Mouse (Mus musculus) cerebellum, adult 18-20 months (tissue): ENCODE data around the gene Agap3.

Experiments used
- DNase-seq, 2 experiments: peaks; one replicate each; pipeline ENCODE4 v3.0.0; 2021

Gene Agap3

DNA sequence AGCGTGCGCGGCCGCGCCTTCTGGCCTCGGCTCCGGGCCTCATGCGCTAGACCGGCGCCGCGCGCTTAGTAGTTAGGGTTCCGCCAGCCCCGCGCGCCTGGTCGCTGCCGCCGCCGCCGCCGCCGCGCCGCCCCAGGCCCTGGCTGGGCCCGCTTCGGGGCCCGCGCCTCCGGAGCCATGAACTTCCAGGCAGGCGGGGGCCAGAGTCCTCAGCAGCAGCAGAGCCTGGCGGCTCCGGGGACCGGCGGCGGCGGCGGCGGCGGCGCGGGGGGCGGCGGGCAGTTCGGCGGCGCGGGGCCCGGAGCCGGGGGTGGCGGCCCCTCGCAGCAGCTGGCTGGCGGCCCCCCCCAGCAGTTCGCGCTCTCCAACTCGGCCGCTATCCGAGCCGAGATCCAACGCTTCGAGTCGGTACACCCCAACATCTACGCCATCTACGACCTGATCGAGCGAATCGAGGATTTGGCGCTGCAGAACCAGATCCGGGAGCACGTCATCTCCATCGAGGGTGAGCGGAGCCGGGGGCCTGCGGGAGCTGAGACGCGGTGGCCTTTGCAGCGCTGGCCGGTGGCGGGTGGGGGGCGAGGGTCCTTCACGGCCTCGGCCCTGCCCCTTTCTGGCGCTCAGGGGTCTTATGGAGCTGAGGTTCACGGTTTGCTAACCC lies at the start of gene Agap3:
Gene Agap3, plus strand, starts transcription at position 148 of the 661 bp plus-strand sequence.
- peak; percentile 52 to 60 for DNase-seq

DNA sequence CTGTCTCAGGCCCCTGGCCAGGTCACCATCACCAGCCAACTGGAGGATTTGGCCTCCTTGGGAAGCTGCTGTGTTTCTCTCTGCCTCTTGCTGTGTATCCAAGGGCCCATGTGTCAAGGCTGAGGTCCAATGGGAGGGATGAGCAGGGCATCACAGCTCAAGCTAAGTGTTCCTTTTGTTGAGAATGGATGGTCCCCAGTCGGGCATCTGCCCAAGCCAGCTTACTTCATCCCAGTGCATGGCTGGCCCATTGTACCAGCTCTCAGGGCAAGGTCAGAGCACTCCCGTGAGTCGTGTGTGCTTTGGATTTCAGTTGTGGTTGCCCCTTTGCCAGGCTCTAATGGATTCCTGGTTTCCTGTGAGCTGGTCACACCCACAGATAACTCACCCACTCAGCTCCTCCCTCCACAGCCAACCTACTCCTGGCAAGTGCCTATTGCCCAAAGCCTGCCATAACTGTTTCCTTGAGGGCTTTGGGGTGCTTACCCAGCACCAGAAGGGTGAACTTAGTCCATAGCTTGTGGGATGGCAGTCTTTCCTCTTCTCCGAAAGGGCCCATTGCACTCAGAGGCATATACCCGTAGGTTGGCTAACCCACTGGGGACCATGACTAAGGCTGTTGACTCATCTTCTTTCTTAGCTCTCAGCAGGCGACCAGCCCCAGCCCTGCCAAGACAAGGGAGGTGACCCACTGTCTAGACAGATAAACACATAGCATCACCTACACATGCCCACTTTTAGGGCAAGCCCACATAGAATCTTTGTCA lies 47.2 kb upstream of the Agap3 start:
- DNase-seq, result no peak

DNA sequence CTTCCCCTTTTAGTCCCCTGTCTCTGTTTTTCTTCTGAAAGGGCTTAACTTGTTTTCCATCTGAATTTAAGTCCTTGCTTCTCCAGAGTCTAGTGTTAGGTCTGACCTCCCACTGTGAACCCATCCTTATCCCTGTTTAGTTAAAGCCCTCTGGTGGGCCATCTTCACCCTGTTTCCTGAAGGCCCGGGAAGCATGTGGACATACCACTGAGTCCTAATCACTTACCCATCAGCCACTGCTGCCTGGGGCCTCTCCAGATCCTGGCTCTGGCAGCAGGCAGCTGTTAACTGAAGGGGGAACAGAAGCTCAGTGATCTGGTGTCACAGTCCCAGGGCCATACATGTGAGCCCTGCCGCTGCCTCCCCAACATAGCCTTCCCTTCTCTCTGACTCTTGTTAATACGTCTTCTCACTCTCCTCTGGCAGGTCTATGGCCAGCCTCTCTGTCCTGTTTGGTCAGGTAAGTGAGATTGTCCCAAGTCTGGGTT lies 46.5 kb upstream of the Agap3 start:
- DNase-seq, result no peak

DNA sequence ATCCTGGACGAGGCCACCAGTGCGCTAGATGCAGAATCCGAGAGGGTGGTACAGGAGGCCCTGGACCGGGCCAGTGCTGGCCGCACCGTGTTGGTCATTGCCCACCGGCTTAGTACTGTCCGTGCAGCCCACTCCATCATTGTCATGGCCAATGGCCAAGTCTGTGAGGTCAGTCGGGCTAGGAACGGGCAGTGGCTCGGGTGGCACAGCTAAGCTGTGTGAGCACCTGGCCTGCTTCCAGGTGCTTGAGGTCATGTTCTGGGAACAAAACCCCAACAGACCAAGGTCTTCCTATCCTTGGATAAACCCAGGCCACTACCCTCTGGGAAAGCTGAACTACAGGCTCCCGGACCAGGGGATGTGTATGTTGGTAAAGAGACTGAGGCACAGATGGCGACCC lies 43.3 kb upstream of the Agap3 start:
- DNase-seq, result no peak

DNA sequence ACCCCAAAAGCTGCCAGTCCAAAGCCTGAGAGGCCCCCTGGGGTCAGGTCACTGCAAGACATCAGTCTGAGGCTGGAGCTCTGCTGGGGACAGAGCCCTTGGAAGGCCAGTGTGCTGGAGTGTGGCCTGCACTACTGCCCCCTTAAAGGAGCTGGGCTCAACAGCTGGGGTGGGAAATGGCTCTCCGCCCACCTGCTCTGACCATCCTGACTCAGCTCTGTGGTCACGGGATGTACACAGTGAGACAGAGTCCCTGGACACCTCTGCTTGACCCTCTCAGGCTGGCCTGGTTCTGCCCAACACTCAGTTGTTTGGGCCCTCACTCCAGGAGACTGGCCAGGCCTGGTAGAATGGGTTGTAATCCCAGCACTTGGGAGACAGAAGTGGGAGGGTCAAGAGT lies 42.5 kb upstream of the Agap3 start:
- DNase-seq, result no peak

DNA sequence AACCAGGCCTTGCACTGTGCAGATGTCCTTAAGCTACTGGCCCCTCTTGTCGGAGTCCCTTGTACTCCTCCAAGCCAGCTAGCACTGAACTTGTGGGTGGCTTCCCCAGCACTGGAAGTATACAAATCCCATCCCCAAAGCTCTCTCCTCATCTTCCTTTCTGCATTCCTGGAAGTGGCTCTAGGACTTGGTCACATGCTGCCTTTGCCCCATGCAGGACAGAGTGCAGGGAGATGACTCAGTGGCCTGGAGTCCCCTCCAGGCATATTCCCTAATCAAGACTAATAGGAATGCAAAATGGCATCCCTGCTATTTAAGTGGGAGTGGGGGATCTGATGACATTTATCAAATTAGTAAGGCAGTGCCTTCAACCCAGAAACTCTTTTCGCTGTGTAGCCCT lies 39.9 kb upstream of the Agap3 start:
- no peak for DNase-seq

DNA sequence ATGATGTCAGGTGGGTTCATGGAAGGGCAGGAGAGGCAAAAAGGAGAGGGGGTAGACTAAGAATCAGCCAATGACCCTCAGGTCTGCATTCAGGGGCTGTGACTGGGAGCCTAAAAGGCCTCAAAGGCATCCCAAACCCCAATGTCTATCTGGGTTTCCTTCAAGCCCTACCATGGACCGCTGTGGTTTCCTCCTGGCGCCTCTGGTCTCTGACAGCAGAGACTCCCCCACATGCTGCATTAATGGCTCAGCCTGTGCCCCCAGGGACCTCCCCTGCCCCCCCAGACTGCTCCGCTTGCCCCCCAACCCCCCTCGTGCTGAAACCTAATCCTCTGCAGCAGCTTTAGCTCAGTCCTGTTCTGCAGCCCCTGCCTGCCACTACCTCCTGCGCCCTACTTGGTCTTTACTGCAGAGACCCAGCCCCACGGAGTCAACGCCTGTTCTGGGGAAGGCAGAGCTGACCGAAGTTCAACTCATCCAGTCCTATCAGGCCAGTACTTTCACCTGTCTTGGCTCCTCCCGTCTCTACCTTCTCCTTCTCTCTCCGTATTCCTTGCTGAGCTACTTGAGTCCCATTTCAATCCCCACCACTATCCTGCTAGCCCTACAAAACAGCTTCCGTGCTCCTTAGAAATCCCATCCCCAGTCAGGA lies 38.8 kb upstream of the Agap3 start, which contains the start of gene Asic3:
Gene Asic3, plus strand, starts transcription at position 351 of the 652 bp plus-strand sequence.
- no peak for DNase-seq

DNA sequence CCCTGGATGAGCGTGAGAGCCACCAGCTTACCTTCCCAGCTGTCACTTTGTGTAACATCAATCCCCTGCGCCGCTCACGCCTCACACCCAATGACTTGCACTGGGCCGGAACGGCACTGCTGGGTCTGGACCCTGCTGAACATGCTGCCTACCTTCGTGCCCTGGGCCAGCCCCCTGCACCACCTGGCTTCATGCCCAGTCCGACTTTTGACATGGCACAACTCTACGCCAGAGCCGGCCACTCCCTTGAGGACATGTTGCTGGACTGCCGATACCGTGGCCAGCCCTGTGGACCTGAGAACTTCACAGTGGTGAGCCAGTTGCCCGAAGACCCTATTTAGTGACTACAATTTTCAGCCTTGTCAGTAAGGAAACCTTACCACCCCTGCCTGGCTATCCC lies 38.0 kb upstream of the Agap3 start:
- DNase-seq, result no peak

DNA sequence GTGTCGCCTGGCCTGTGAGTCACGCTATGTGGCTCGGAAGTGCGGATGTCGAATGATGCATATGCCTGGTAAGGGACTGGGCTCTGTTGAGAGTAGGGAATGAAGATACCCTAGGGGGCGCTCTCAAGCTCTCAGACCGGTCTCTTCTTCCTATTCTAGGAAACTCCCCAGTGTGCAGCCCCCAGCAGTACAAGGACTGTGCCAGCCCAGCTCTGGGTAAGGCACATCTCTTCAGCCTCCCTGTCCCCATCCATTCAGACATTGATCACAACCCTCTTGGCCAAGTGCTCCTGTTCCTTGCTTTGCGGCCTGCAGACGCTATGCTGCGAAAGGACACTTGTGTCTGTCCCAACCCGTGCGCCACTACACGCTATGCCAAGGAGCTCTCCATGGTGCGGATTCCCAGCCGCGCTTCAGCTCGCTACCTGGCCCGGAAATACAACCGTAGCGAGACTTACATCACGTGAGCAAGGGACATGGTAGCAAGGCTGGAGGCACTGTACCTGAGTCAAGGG lies 35.7 kb upstream of the Agap3 start:
- DNase-seq, result peak; percentile 81 to 82

DNA sequence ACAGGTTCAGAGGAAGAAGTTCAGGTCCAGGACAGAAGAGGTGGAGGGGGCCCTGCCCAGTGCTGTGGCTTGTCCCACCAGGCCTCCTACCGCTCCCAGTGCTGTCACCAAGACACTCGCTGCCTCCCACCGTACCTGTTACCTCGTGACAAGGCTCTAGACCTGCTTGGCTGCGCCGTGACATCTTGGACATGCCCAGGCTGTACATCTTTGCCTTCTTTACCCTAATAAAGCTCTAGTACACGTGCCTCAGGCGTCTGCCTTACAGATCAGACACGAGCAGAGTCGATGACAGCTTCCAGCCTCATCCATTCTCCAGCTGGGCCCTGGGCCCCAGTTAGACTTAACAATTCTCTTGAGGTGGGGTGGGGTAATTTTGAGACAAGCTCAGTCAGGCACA lies 34.4 kb upstream of the Agap3 start:
- DNase-seq, result no peak

DNA sequence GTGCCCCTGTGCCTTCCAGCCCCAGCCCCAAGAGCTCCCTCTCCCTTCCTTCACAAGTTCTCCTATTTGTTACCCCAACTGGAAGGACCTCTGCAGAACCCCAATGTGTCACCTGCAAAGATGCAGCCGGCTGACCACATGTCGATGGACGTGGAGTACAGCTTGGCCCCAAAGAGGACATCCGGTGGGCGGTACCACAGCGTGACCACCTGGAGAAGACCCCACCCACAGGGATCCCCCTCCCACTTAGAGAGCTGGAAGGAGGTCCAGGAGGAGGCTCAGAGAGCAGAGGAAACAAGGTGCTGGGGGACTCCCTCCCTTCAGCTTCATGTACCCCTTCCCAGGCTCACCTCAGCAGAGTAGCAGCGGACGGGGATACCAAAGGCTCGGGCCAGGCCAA lies 31.6 kb upstream of the Agap3 start:
- no peak for DNase-seq

DNA sequence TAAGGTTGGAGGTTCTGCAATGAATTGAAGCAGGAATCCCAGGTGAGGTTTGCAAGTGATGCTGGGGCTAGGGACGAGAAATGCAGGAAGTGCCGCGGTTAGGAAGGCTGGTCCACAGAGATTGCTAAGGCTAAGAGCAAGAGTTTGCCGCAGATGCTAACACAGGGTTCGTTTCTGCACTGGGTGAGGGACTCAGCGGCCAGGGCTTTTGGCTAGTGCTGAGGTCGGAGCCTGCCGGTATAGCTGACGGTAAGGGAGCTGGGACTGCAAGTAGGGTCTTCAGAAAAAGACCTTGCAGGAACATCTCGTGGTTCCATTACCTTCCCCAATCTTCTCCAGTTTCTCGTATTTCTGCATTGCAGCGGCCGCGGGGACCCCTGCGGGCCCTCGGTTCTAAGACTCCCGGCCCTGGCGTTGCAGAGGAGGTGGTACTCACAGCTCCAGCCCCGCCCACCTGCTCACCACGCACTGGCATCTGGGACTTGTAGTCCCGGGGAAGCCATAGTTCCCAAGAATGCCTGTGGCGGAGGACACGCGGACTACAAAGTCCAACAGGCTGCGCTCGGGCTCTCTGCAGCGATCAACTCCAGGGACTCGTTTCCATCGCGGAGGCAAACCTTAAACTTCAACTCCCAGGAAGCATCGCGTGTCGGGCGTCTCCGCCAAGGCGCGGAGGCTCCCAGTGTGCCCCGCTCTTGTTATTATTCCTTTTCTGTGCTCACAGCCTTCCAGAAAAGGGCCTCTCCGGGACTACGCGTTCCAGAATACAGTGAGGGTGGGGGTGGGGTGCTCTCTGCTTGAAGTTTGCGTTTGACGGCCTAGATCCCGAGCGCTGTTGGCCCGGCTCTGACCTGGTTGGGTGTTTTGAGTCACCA lies 28.6 kb upstream of the Agap3 start, which contains the start of the genes Cdk5 and Slc4a2:
Gene Cdk5, minus strand, starts transcription at position 402 of the 875 bp plus-strand sequence.
Gene Slc4a2, plus strand, starts transcription at position 709 of the 875 bp plus-strand sequence.
- DNase-seq, result peak; percentile 98 to 100

DNA sequence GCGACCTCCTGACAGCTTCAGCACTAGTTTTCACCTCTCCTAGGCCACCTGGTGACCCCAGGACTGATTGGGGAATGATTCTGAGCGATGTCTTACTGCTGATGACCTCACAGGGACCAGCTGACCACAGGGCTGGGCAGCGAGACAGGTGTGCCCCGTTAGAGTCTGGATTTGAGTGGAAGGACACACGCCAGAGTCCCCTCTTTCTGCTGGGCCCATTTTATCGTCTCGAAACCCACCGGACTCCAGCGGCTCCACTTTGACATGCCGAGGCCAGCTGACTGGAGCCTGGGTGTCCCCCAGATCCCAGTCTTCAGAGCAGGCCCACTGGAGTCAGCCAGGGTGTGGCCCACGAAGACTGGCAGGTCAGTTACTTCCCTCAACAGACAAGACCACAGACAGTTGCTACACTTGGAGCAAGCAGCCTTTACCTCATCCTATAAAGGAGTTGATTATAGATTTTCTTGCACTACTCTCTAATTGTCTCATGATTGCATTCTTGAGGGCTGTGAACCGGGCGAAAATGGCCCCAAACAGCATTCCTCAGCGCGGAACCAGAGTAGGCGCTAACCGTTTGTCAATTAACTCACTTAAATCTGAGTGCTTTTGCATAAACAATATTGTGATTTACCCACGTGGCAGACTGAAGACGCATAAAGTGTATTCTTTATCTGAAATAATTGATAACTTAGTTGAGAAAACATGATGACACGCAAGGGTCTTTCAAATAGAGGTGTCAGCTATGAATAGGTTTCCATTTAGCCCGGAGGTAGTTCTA lies 27.8 kb upstream of the Agap3 start:
- DNase-seq, result no peak

DNA sequence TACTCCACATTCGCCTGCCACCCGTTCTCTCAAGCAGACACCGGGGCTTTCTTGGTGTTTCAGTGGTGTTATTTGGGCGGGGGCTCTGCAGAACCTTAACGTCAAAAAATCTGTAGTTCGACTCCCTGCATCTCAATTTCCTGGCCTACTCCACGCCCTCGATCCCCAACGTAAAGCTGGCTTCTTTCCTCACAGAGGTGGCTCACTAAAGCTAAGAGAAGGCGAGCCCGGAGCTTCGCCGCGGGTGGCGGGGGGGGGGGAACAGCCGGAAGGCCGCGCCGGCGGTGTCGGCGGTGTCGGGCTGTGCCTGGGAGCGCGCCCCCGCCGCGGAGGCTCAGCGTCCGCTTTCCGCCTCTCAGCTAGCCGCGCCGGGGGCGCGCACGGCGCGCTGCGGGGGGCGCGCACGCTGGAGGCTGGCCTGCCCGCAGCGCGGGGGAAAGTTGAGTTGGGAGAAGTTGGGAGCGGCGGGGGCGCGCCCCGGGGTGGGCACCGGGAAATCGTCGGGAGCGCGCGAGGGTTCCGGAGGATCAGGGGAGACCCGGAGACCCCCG lies 27.0 kb upstream of the Agap3 start:
- peak; percentile 65 to 81 for DNase-seq

DNA sequence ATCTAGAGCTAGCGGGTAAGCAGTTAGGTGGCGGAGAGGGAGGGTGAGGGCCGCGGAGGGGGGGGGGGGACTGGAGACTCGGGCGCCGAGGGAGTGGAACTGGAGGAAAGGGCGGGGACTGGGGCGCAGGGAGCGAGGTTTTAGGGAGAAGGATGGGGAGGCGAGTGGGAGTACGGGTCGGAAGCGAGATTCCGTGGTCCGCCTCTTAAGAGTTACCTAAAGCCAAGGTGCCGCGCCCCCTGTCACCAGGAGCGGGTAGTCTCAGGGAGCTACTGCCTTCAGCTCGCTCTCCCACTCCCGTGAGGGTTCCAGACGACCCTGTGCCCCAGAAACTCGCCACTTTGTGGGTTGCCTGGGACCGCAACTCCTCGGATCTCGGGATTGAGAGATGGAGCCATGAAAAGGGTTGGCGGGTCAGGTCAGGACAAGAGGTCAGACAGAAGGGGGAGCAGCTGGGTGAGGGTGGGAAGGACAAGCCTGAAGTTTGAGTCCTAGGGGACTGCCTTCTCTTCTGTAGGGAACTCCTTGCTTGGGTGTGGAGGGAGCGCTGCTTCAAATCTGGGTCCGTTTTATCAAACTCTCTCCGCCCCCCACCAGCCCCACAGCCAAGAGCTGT lies 26.4 kb upstream of the Agap3 start:
- peak in 1 of 2 experiments; percentile 57 for DNase-seq

DNA sequence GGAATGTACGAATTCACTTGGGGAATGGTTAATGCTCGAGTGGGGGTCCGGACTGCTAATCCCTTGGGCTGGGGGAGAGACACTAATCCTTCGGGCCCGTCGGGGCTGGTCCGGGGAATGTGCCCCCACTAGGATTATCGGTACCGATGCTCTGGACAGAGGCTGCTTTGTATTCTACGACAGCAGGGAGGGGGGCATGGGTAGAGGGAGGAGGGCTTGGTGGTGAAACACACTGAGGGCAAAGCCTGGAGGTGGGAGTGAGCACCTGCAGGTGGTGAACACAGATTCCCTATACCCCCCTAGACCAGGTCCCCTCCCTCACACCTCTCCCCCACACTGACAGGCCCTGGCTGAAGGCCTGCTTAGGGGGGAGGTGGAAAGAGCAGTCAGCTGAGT lies 25.9 kb upstream of the Agap3 start:
- no peak for DNase-seq

DNA sequence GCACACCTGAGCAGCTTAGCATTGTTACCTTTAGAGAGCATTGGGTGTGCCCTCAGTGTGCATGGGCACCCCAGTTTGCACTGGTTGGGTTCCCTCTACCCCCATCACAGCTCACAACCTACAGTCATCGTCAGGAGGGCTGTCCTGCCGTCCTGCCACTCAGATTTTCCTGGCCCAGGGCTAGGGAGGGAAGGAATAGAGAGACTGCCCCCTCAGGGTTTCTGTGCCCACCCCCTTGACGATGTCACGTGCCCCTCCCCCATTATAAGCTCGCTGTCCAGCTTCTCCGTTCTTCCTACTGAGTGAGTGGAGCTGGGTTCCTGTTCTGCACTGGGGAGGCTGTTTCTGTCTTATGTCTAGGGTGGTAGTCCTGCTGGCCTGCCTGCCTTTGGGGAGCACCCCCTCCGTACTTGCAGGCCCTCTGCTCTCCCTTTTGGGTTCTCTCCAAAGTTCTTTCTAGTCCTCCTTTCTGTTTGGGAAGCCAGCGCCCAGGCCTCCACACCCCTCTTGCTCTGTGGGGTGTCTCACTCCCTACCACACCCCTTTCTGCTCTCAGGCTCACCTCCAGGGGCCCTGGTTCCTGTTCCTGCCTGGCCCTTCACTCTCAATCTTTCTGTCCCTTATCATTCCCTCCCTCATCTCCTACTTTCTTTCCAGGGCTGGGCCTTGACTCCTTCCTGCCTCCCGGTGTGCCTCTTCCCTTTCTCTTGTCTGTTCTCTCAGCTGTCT lies 25.3 kb upstream of the Agap3 start:
- DNase-seq, result no peak

DNA sequence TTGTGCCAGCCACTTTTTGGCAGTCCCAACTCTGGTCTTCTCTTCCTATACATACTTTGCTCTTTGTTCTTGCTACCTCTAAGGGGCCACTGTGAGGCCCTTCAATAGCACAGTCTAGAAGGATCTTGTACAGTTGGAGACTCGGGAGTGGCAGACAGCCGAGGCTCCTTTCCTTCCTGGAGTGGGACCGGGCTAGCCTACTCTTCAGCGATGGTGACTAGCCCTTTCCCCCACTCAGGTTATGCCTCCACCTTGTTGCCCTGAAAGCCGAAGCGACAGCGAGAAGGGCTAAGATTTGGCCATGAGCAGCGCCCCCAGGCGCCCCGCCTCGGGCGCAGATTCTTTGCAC lies 24.7 kb upstream of the Agap3 start:
- DNase-seq, result no peak

DNA sequence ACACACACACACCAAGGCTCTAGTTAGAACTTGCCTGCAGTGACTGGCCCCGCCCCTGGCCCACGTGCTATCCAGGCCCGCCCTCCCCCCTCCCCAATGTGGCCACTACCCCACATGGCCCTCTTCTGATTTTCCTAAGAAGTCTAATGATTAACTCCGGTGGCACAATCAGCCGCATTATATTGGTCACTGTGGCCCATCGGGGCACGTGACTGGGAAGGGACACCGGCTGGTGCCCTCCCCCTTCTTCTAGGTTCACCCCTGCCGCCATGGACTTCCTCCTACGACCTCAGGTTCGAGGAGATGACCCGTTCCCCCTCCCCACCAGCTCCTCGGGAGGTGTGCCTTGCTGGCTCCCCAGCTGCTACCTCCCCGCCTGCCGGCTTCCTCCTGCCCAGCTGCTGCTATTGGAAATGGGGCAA lies 24.0 kb upstream of the Agap3 start:
- no peak for DNase-seq

DNA sequence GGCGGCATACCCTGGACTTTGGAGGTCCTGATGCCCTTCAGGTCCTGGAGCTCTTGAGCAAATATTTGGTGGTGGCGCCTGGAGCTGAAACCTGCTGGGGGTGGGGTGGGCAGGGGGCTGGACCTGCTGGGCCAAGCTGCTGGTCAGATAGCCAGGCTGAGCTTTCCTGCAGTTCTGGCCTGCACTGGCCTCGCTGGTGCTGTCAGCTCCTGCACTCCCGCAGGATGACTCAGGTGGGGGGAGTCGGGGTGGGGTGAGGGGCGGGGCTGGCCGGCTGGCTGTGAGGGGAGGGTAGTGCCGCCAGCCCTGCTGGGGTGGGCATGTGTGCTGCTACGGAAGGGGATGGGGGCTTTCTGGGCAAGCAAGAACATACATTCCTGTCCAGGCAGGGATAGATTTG lies 23.4 kb upstream of the Agap3 start:
- DNase-seq, result no peak
